Mouse (Mus musculus): ENCODE measurements around the gene Ccdc138. TPM values are rescaled to one million over a fixed set of nuclear protein-coding genes. Genes with fewer than 3 reads are reported as not detected.

Ccdc138 gene
- polyA plus RNA-seq (2014; fragmentation: Illumina TruSeq; extraction: RNeasy Lipid Tissue Mini Kit (QIAGEN cat#74804); ENCODE audit: low read depth, low replicate concordance): 48.2 TPM

GRCm38 (mm10) chr10:58497320-58498284, at the start of gene Ccdc138:
Gene Ccdc138 (plus strand): TSS chr10:58497948.

Other genes with a start within 250 kb of the Ccdc138 start
- 53.8 TPM for gene Gcc2, start 242.5 kb upstream of the Ccdc138 start, polyA plus RNA-seq (2014; fragmentation: Illumina TruSeq; extraction: RNeasy Lipid Tissue Mini Kit (QIAGEN cat#74804); ENCODE audit: low read depth, low replicate concordance)
- gene Lims1, start 174.5 kb upstream of the Ccdc138 start, polyA plus RNA-seq (2014; fragmentation: Illumina TruSeq; extraction: RNeasy Lipid Tissue Mini Kit (QIAGEN cat#74804); ENCODE audit: low read depth, low replicate concordance): 30.1 TPM
- 109 TPM for gene Ranbp2, start 51.0 kb upstream of the Ccdc138 start, polyA plus RNA-seq (2014; fragmentation: Illumina TruSeq; extraction: RNeasy Lipid Tissue Mini Kit (QIAGEN cat#74804); ENCODE audit: low read depth, low replicate concordance)
- 0.36 TPM for gene Edar, start 177.7 kb downstream of the Ccdc138 start, polyA plus RNA-seq (2014; fragmentation: Illumina TruSeq; extraction: RNeasy Lipid Tissue Mini Kit (QIAGEN cat#74804); ENCODE audit: low read depth, low replicate concordance)
- gene Gm17542, start 220.3 kb downstream of the Ccdc138 start, polyA plus RNA-seq (2014; fragmentation: Illumina TruSeq; extraction: RNeasy Lipid Tissue Mini Kit (QIAGEN cat#74804); ENCODE audit: low read depth, low replicate concordance): not detected